Comparison of ENCODE assay signal across 29 mouse cellular contexts in genomic region chr9:113653571-113653970, GRCm38 (mm10). TPM values are rescaled to one million over a fixed set of nuclear protein-coding genes. Genes with fewer than 3 reads are reported as not detected.
DNase-seq lines count a peak whose midpoint lies in the region; ATAC-seq lines count a peak whose summit lies in the region.
"Had no signal": no experiment of that assay in that cellular context is flagged by ENCODE, and none has a peak within 500 bp of the region (broad histone marks: within the 10 kb centered on the region; RNA-seq: fewer than 3 reads in every experiment).

No protein-coding gene starts in this region.

- 0 out of 2 replicates have a peak, but pooled peaks have one; percentile 44 for ATAC-seq in intestine, embryonic 16.5 days
- ATAC-seq in intestine, embryonic 15.5 days: no peak
- ATAC-seq in embryonic facial prominence, embryonic 11.5 days (replicated peaks; ENCODE audit: insufficient number of reproducible peaks, low FRiP score, low TSS enrichment, low read depth): no peak
- no peak for ATAC-seq in forebrain, embryonic 16.5 days
- ATAC-seq: forebrain, embryonic 13.5 days; inflammation-experienced regulatory T-cells, adult 6 months; midbrain, embryonic 15.5 days had no signal

- no peak overlapping the region for H3K4me3 ChIP-seq in intestine, embryonic 16.5 days (ENCODE audit: low read length)
- H3K4me3 ChIP-seq in intestine, embryonic 15.5 days (replicated peaks): no peak overlapping the region
- H3K4me3 ChIP-seq in embryonic facial prominence, embryonic 11.5 days (ENCODE audit: low read depth, low read length): no peak overlapping the region
- no peak overlapping the region for H3K4me3 ChIP-seq in forebrain, embryonic 16.5 days (replicated peaks; ENCODE audit: low read length)
- H3K4me3 ChIP-seq: embryonic facial prominence, embryonic 15.5 days; forebrain, embryonic 13.5 days; hindbrain, embryonic 10.5 days; hindbrain, embryonic 15.5 days; layer of hippocampus, adult 2 months; midbrain, embryonic 10.5 days; midbrain, embryonic 15.5 days had no signal

- peak; percentile 30 for DNase-seq in ES-CJ7 (ENCODE audit: low read depth, low spot score)
- peak; percentile 12 for DNase-seq in NIH3T3 (ENCODE audit: low read depth)
- DNase-seq in embryonic facial prominence, embryonic 11.5 days (ENCODE audit: low spot score): peak; percentile 36
- no peak for DNase-seq in cerebellum, postnatal 36 days
- DNase-seq: B cell, adult 2 months; cerebellum, adult 8-10 months; cerebellum, postnatal 25 days; gastrocnemius, postnatal 25 days; heart, adult 18-20 months; kidney, postnatal 25 days; left cerebral cortex, postnatal 4 days; liver; lung, adult 2 months; right cerebral cortex, postnatal 4 days; thymus, adult 2 months; thymus, postnatal 36 days had no signal

- 68% methylated on average over 8 of the region's 8 CpGs for WGBS in intestine, embryonic 16.5 days
- WGBS in intestine, embryonic 15.5 days: 69% methylated on average over 8 of the region's 8 CpGs
- WGBS in embryonic facial prominence, embryonic 11.5 days: 77% methylated on average over 8 of the region's 8 CpGs
- WGBS in forebrain, embryonic 16.5 days: 87% methylated on average over 8 of the region's 8 CpGs

- H3K36me3 ChIP-seq in intestine, embryonic 16.5 days (ENCODE audit: control insufficient read depth, insufficient read depth, low read length): peaks cover 8% of the 10 kb centered on the region
- H3K36me3 ChIP-seq in intestine, embryonic 15.5 days: peaks cover 19% of the 10 kb centered on the region
- H3K36me3 ChIP-seq in embryonic facial prominence, embryonic 11.5 days (replicated peaks; ENCODE audit: control insufficient read depth, insufficient read depth, low read depth, low read length): no peaks in the 10 kb centered on the region; the same call in 1 of the 2 replicates
- H3K36me3 ChIP-seq in forebrain, embryonic 16.5 days (ENCODE audit: control insufficient read depth, insufficient read depth): peaks cover 9% of the 10 kb centered on the region; the same call in 1 of the 2 replicates

- no peak overlapping the region for H3K4me2 ChIP-seq in intestine, embryonic 16.5 days (ENCODE audit: low read depth, low read length)
- H3K4me2 ChIP-seq in intestine, embryonic 15.5 days (replicated peaks): no peak overlapping the region
- H3K4me2 ChIP-seq in embryonic facial prominence, embryonic 11.5 days (ENCODE audit: low read depth, low read length): no peak overlapping the region
- no peak overlapping the region for H3K4me2 ChIP-seq in forebrain, embryonic 16.5 days (ENCODE audit: low read length)
- H3K4me2 ChIP-seq: embryonic facial prominence, embryonic 15.5 days; forebrain, embryonic 13.5 days; heart, embryonic 11.5 days; hindbrain, embryonic 15.5 days; midbrain, embryonic 15.5 days had no signal

- no peaks in the 10 kb centered on the region for H3K4me1 ChIP-seq in intestine, embryonic 16.5 days (ENCODE audit: control insufficient read depth, insufficient read depth, low read length)
- H3K4me1 ChIP-seq in intestine, embryonic 15.5 days (replicated peaks): no peaks in the 10 kb centered on the region
- H3K4me1 ChIP-seq in embryonic facial prominence, embryonic 11.5 days (ENCODE audit: control insufficient read depth, insufficient read depth, low read length): no peaks in the 10 kb centered on the region
- peaks cover 6% of the 10 kb centered on the region; the same call in 1 of the 2 replicates for H3K4me1 ChIP-seq in forebrain, embryonic 16.5 days (replicated peaks; ENCODE audit: control insufficient read depth, insufficient read depth, low read length)
- H3K4me1 ChIP-seq: embryonic facial prominence, embryonic 15.5 days; forebrain, embryonic 13.5 days; hindbrain, embryonic 10.5 days; hindbrain, embryonic 15.5 days; midbrain, embryonic 10.5 days; midbrain, embryonic 15.5 days had no signal

- no peak overlapping the region for H3K9ac ChIP-seq in intestine, embryonic 16.5 days (ENCODE audit: low read depth, low read length)
- no peak overlapping the region for H3K9ac ChIP-seq in intestine, embryonic 15.5 days
- no peak overlapping the region for H3K9ac ChIP-seq in embryonic facial prominence, embryonic 11.5 days (replicated peaks; ENCODE audit: low read length)
- H3K9ac ChIP-seq in forebrain, embryonic 16.5 days (replicated peaks; ENCODE audit: low read depth, low read length): no peak overlapping the region
- H3K9ac ChIP-seq: embryonic facial prominence, embryonic 15.5 days; forebrain, embryonic 13.5 days; hindbrain, embryonic 15.5 days; liver, embryonic 14.5 days; midbrain, embryonic 15.5 days had no signal

- no peaks in the 10 kb centered on the region for H3K9me3 ChIP-seq in intestine, embryonic 16.5 days (ENCODE audit: control insufficient read depth, low read length)
- H3K9me3 ChIP-seq in intestine, embryonic 15.5 days: no peaks in the 10 kb centered on the region
- H3K9me3 ChIP-seq in embryonic facial prominence, embryonic 11.5 days (replicated peaks; ENCODE audit: control insufficient read depth, low read length): no peaks in the 10 kb centered on the region
- H3K9me3 ChIP-seq in forebrain, embryonic 16.5 days (ENCODE audit: control insufficient read depth, low read length): no peaks in the 10 kb centered on the region
- H3K9me3 ChIP-seq: embryonic facial prominence, embryonic 15.5 days; forebrain, embryonic 13.5 days; hindbrain, embryonic 10.5 days; hindbrain, embryonic 15.5 days; midbrain, embryonic 10.5 days; midbrain, embryonic 15.5 days had no signal

- no peak overlapping the region for H3K27ac ChIP-seq in intestine, embryonic 16.5 days (ENCODE audit: low read length)
- H3K27ac ChIP-seq in intestine, embryonic 15.5 days: no peak overlapping the region
- H3K27ac ChIP-seq in embryonic facial prominence, embryonic 11.5 days (replicated peaks; ENCODE audit: low read depth, low read length): no peak overlapping the region
- H3K27ac ChIP-seq in forebrain, embryonic 16.5 days (ENCODE audit: low read length): no peak overlapping the region
- H3K27ac ChIP-seq: embryonic facial prominence, embryonic 15.5 days; forebrain, embryonic 13.5 days; hindbrain, embryonic 15.5 days; layer of hippocampus, adult 2 months; liver, embryonic 14.5 days; midbrain, embryonic 10.5 days; midbrain, embryonic 15.5 days had no signal

- no peaks in the 10 kb centered on the region for H3K27me3 ChIP-seq in intestine, embryonic 16.5 days (replicated peaks; ENCODE audit: control insufficient read depth, insufficient read depth, low read length)
- H3K27me3 ChIP-seq in intestine, embryonic 15.5 days (replicated peaks): no peaks in the 10 kb centered on the region
- no peaks in the 10 kb centered on the region for H3K27me3 ChIP-seq in embryonic facial prominence, embryonic 11.5 days (ENCODE audit: control insufficient read depth, insufficient read depth, low read length)
- H3K27me3 ChIP-seq in forebrain, embryonic 16.5 days (replicated peaks; ENCODE audit: control insufficient read depth, insufficient read depth, low read length): no peaks in the 10 kb centered on the region
- H3K27me3 ChIP-seq: embryonic facial prominence, embryonic 15.5 days; forebrain, embryonic 13.5 days; hindbrain, embryonic 15.5 days; midbrain, embryonic 15.5 days had no signal

RNA-seq across cellular contexts. Expression of gene Pdcd6ip, which starts 54.5 kb away (rescaled TPM):
- 115 and 127 TPM in 2 replicates for polyA plus RNA-seq in intestine, embryonic 16.5 days (2015; fragmentation: Nextera tagmentation; extraction: Ambion mirVana)
- 99.6 and 104 TPM in 2 replicates for polyA plus RNA-seq in intestine, embryonic 15.5 days (2015; fragmentation: Nextera tagmentation; extraction: Ambion mirVana)
- 46.1 and 51.4 TPM in 2 replicates for polyA plus RNA-seq in embryonic facial prominence, embryonic 11.5 days (2014; fragmentation: Nextera tagmentation; extraction: Ambion mirVana)
- 44.6 and 48.1 TPM in 2 replicates for polyA plus RNA-seq in forebrain, embryonic 16.5 days (2015; fragmentation: Nextera tagmentation; extraction: Ambion mirVana)

Comparison
In these comparisons a context has a peak if more than half of its experiments do, and no peak if none do; other contexts are left out.
1. DNase-seq: peak in ES-CJ7 (single experiment), NIH3T3 (single experiment) and embryonic facial prominence, embryonic 11.5 days (single experiment); none in cerebellum, postnatal 36 days (0 of 2).